Mouse (Mus musculus): ENCODE results near the gene Ccdc83.

GRCm38 (mm10) chr7:90306968-90307367 is 41.4 kb upstream of the Ccdc83 start:
- TF ChIP-seq POLR2A (IDR thresholded peaks at IDR 0.05; ENCODE audit: low read depth, low read length) = no peak
- TF ChIP-seq CTCF (IDR thresholded peaks at IDR 0.05; ENCODE audit: extremely low read depth, insufficient read depth, insufficient read length, insufficient replicate concordance) = no peak

Data from spleen, adult 2 months (tissue).